Mouse (Mus musculus) olfactory bulb, adult 2 months (tissue): Measurements from ENCODE around the gene Syde1.

Source experiments
- CTCF ChIP-seq: fragments of 200-500 bp; IDR thresholded peaks from 2 replicates; pipeline ENCODE4 v1.5.1; 2012; ENCODE audit warnings: low read depth, mild to moderate bottlenecking, low read length, moderate library complexity; ENCODE audit not compliant: insufficient read depth
- POLR2A ChIP-seq: fragments of 200-500 bp; IDR thresholded peaks from 2 replicates; pipeline ENCODE4 v1.6.1; 2012; ENCODE audit warnings: mild to moderate bottlenecking, low read depth, low read length, moderate library complexity; ENCODE audit not compliant: insufficient read depth

DNA sequence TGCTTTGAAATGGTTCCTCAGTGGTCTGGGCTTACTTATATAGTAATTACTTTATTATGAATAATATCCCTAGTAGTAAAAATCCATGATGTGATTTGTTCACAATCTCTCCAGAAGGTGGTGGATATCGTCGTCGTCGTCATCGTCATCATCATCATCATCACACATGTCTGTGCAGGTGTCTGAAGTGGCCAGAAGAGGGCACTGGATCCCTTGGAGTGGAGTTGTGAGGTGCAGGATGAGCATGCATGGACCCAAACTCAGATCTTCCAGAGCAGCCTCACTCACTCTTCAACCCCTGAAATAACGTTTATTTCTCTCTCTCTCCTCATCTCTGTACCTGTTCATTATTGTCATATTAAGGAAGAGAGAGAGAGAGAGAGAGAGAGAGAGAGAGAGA lies 40.5 kb upstream of the Syde1 start:
- peak; percentile 41; the same call in 1 of the 2 replicates for TF ChIP-seq CTCF
- TF ChIP-seq POLR2A = no peak
